Mouse (Mus musculus) kidney, embryonic 14.5 days (tissue): ENCODE measurements around the gene Brat1. TPM values are rescaled to one million over a fixed set of nuclear protein-coding genes. Genes with fewer than 3 reads are reported as not detected.
A peak's percentile ranks its signal among the peaks of the same experiment; 100 is the strongest.
"Not testable (repeated sequence)": the region's sequence is repeated elsewhere in the genome, so short reads cannot be mapped to it uniquely, and the experiment has no call there.

Experiments
- ATAC-seq: fragments of 200-750 bp; cut with Nextera tagmentation; 2 replicates; pipeline ENCODE4 v1.8.0; 2017; ENCODE audit warnings: moderate number of reproducible peaks, mild to moderate bottlenecking, moderate TSS enrichment, moderate library complexity; ENCODE audit not compliant: low FRiP score, low TSS enrichment
- H3K27ac ChIP-seq: fragments of 300-500 bp; sonication (generic); 2 replicates; pipeline ENCODE4 v1.5.1; 2014; ENCODE audit warnings: low read depth, mild to moderate bottlenecking, low read length, moderate library complexity, mixed read lengths
- H3K27me3 ChIP-seq: fragments of 300-500 bp; sonication (generic); 2 replicates; pipeline ENCODE4 v1.6.1; 2014; ENCODE audit warnings: mild to moderate bottlenecking, low read length; ENCODE audit not compliant: control insufficient read depth, insufficient read depth
- H3K36me3 ChIP-seq: fragments of 300-500 bp; sonication (generic); 2 replicates; pipeline ENCODE4 v1.6.1; 2014; ENCODE audit warnings: low read length, mixed read lengths; ENCODE audit not compliant: control insufficient read depth, insufficient read depth
- H3K4me1 ChIP-seq: fragments of 300-500 bp; sonication (generic); 2 replicates; pipeline ENCODE4 v1.6.1; 2014; ENCODE audit warnings: low read length, mixed read lengths; ENCODE audit not compliant: control insufficient read depth, insufficient read depth
- H3K4me2 ChIP-seq: fragments of 300-500 bp; sonication (generic); replicated peaks from 2 replicates; pipeline ENCODE4 v1.6.1; 2014; ENCODE audit warnings: low read depth, mild to moderate bottlenecking, low read length
- H3K4me3 ChIP-seq: fragments of 300-500 bp; sonication (generic); 2 replicates; pipeline ENCODE4 v1.5.1; 2014; ENCODE audit warnings: mild to moderate bottlenecking, low read length
- H3K9ac ChIP-seq: fragments of 300-500 bp; sonication (generic); 2 replicates; pipeline ENCODE4 v1.6.1; 2014; ENCODE audit warnings: low read depth, mild to moderate bottlenecking, low read length, moderate library complexity
- H3K9me3 ChIP-seq: fragments of 300-500 bp; sonication (generic); 2 replicates; pipeline ENCODE4 v1.6.1; 2016; ENCODE audit warnings: low read length; ENCODE audit not compliant: control insufficient read depth
- WGBS: fragments of 180-500 bp; shearing (Covaris S2); extraction: QIAGEN DNeasy Blood & Tissue Kit; methylation state at CpG from one replicate; pipeline ENCODE4 v1.1.7; 2014; 5-methylcytosine and 5-hydroxymethylcytosine counted together
- polyA plus RNA-seq: library from polyadenylated mRNA; unstranded; fragments of >200 nt; fragmentation: Nextera tagmentation; extraction: Ambion mirVana; gene quantifications from 2 replicates; pipeline ENCODE4 v1.2.1, GENCODE M21; 2014

Brat1 gene
- polyA plus RNA-seq, 1 experiment from 2014 or later = 14.6 TPM

DNA sequence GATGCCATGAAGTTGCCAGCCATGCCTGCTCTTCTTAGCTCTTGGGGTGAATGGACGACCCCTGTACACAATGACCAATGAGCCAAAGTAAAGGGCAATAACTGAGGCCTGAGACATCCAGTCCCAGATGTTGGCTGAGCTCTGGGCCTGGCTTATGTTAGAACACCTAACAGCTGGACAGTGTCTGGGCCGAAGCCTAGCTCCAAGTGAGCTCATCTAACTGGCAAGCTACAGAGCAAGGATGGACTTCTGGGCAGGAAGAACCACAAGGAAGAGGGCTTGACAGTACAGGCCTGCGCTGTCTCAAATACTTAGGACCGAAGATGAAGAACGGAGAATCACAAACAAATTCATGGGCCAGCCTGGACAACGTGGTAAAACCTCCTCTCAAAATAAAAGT lies 32.2 kb upstream of the Brat1 start:
- not testable (repeated sequence) for ATAC-seq, H3K27ac ChIP-seq, H3K4me2 ChIP-seq

DNA sequence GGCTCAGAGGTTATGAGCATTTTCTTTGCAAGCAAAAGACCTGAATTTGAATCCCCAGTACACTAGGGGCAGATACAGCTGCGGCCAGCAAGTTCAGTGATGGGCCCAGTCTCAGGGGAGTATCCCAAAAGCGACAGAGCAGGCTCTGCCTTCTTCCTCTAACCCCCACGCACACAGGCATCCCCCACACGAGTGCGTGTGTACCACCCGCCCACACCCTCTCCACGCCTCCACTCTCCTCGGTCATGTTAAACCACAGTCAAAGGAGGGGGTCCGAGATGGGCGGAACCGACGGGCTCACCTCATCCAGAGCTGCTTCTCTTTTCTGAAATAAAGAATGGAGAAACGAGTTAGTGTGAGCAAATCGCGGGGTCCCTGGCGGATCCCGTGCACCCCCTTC lies 30.8 kb upstream of the Brat1 start:
- peaks cover 3% of the 10 kb centered on the region; the same call in 1 of the 2 replicates for H3K9me3 ChIP-seq
- H3K36me3 ChIP-seq = peaks cover 41% of the 10 kb centered on the region
- no peak overlapping the region for H3K27ac ChIP-seq
- H3K27me3 ChIP-seq = no peaks in the 10 kb centered on the region
- ATAC-seq = no peak
- WGBS = 79% methylated on average over 17 of the region's 17 CpGs
- H3K4me2 ChIP-seq = no peak overlapping the region
- H3K9ac ChIP-seq = no peak overlapping the region
- H3K4me1 ChIP-seq = no peaks in the 10 kb centered on the region
- no peak overlapping the region for H3K4me3 ChIP-seq

More for the DNA sequence above, 32.2 kb upstream of the Brat1 start:
- H3K36me3 ChIP-seq = peaks cover 37% of the 10 kb centered on the region
- not testable (repeated sequence) for H3K4me3 ChIP-seq, H3K9ac ChIP-seq, H3K9me3 ChIP-seq, H3K27me3 ChIP-seq, H3K4me1 ChIP-seq
- 87% methylated on average over 6 of the region's 6 CpGs for WGBS

DNA sequence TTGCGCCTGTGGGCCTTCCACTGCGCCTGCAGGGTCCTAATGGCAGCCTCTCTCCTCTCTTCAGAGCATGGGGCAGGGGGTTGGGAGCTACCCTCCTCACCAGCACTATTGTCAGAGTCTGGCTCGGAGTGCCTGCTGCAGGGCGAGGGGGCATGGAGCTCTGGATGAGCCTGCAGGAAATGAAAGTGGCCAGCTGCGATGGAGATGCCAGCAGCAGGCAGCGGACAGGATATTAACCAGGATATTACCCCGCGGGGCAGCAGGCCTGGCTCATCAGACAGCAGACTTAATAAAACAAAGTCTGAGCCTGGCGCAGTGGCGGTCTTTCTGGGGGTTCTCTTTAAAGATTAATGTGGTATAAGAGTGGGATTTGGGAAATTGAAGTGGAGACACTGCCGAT lies 29.7 kb upstream of the Brat1 start:
- ATAC-seq = no peak
- Histone ChIP-seq H3K9me3 (no peaks in the 10 kb centered on the region), H3K36me3 (peaks cover 37% of the 10 kb centered on the region), H3K4me1 (no peaks in the 10 kb centered on the region), H3K4me2 (no peak overlapping the region), H3K4me3 (no peak overlapping the region), H3K27ac (no peak overlapping the region), H3K27me3 (no peaks in the 10 kb centered on the region), H3K9ac (no peak overlapping the region)
- WGBS = 83% methylated on average over 11 of the region's 11 CpGs

DNA sequence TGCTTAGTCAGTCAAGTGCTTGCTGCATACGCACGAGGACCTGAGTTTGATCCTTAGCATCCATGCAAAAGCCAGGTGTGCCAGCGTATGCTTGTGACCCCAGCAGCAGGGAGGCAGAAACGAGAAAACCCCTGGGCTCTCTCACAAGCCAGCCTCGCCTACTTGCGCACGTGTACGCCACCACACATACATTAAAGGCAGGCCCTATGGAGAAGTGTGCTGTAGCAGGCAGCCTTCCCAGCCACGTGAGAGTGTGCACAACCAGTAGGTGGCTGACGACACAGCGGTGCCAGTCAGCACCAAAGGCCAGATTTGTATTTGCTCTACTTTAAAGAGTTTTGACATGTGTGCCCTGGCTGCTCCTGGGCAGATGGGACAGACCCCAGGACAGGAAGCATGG lies 29.2 kb upstream of the Brat1 start:
- Histone ChIP-seq H3K36me3 (peaks cover 38% of the 10 kb centered on the region), H3K4me2 (no peak overlapping the region), H3K27me3 (no peaks in the 10 kb centered on the region), H3K4me1 (no peaks in the 10 kb centered on the region), H3K9me3 (no peaks in the 10 kb centered on the region), H3K9ac (no peak overlapping the region), H3K27ac (no peak overlapping the region), H3K4me3 (no peak overlapping the region)
- WGBS = 90% methylated on average over 11 of the region's 11 CpGs
- ATAC-seq = no peak

DNA sequence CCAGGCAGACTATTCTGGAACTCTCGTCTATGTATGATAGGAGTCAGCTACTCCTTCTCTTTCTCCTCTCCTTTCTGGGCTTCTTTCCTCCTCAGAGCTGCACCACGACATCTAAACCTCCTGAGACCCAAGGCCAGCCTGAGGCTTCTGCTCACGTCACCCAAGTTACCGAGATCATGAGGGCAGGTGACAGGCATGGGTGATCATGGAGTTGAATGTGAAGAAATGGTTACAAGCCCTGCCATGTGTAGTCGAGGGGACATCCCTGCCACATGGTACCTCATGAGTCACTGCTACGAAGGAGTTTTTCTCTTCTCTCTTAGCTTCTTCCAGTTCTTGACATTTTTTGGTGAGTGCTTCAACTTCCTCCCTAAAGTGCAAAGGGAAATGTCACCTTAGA lies 27.7 kb upstream of the Brat1 start:
- Histone ChIP-seq H3K36me3 (peaks cover 36% of the 10 kb centered on the region), H3K27me3 (no peaks in the 10 kb centered on the region), H3K9me3 (no peaks in the 10 kb centered on the region), H3K9ac (no peak overlapping the region), H3K27ac (no peak overlapping the region), H3K4me1 (no peaks in the 10 kb centered on the region), H3K4me3 (no peak overlapping the region), H3K4me2 (no peak overlapping the region)
- no peak for ATAC-seq
- WGBS = 84% methylated on average over 6 of the region's 6 CpGs

DNA sequence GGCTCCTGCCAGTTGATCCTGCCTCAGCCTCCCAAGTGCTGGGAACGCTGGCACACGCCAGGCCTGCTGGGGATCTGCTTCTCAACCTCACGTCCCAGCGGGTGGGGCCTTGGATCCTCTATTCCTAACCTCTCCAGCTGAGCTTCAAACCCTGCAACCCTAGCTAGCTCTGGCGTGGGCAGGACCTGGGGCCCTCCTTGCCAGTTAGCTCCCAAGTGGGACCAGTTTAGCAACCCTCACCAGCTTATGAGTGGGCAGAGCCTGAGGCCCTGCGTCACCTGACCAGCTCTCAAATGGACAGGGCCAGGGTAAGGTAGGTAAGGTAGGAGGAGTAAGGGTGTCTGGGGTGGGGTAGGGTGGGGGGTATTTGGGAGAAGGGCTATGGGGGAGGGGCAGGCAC lies 24.8 kb upstream of the Brat1 start:
- no peak overlapping the region for H3K9ac ChIP-seq
- no peaks in the 10 kb centered on the region for H3K9me3 ChIP-seq
- H3K27ac ChIP-seq = no peak overlapping the region
- 96% methylated on average over 6 of the region's 6 CpGs for WGBS
- ATAC-seq = no peak
- H3K4me3 ChIP-seq = no peak overlapping the region
- H3K4me2 ChIP-seq = no peak overlapping the region
- H3K36me3 ChIP-seq = peaks cover 33% of the 10 kb centered on the region
- no peaks in the 10 kb centered on the region for H3K4me1 ChIP-seq
- H3K27me3 ChIP-seq = no peaks in the 10 kb centered on the region

DNA sequence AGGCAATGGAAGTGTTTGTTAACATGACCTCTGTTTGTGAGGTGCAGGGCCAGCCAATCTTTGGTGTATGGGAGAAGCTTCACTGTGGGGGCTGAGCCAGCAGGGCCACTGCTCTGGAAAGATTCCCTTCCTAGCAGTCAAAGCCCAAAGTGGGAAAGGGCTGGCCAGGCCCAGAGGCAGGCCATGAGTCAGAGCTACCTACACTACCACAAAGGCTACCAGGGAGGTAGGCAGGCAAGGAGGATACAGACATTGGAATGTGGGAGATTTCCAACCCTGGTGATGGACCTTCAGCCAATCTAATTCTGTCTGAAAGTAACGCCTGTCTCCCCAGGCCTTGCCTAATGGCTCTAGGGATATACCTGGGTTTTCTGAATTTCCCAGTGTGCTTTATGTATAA lies 23.9 kb upstream of the Brat1 start:
- Histone ChIP-seq H3K9ac (no peak overlapping the region), H3K4me3 (no peak overlapping the region), H3K4me2 (no peak overlapping the region), H3K4me1 (no peaks in the 10 kb centered on the region), H3K9me3 (no peaks in the 10 kb centered on the region), H3K27me3 (no peaks in the 10 kb centered on the region), H3K36me3 (peaks cover 34% of the 10 kb centered on the region), H3K27ac (no peak overlapping the region)
- WGBS = 86% methylated on average over 1 of the region's 1 CpGs
- ATAC-seq = no peak

DNA sequence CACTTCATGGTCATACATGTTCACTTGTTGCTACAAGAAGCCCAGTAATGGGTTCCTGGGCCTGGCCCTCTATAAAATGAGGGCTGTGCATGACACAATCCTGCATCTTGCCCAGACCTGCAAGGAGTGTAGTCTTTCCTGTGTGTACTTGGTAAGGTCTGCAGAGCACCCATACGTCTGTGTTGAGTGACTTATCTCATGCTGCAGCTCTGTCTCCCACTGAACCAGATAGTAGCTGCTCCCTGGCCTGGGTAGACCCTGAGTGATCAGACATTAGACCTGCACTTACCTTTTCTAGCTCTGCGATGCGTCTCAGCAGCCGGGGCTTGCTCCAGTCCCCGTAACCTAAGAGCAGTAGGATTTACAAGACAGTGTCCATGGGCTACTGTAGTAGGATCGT lies 22.7 kb upstream of the Brat1 start:
- 96% methylated on average over 6 of the region's 6 CpGs for WGBS
- no peaks in the 10 kb centered on the region for H3K27me3 ChIP-seq
- no peak overlapping the region for H3K4me2 ChIP-seq
- H3K9me3 ChIP-seq = no peaks in the 10 kb centered on the region
- ATAC-seq = no peak
- H3K4me3 ChIP-seq = no peak overlapping the region
- peaks cover 32% of the 10 kb centered on the region for H3K36me3 ChIP-seq
- no peak overlapping the region for H3K9ac ChIP-seq
- no peaks in the 10 kb centered on the region for H3K4me1 ChIP-seq
- H3K27ac ChIP-seq = no peak overlapping the region

DNA sequence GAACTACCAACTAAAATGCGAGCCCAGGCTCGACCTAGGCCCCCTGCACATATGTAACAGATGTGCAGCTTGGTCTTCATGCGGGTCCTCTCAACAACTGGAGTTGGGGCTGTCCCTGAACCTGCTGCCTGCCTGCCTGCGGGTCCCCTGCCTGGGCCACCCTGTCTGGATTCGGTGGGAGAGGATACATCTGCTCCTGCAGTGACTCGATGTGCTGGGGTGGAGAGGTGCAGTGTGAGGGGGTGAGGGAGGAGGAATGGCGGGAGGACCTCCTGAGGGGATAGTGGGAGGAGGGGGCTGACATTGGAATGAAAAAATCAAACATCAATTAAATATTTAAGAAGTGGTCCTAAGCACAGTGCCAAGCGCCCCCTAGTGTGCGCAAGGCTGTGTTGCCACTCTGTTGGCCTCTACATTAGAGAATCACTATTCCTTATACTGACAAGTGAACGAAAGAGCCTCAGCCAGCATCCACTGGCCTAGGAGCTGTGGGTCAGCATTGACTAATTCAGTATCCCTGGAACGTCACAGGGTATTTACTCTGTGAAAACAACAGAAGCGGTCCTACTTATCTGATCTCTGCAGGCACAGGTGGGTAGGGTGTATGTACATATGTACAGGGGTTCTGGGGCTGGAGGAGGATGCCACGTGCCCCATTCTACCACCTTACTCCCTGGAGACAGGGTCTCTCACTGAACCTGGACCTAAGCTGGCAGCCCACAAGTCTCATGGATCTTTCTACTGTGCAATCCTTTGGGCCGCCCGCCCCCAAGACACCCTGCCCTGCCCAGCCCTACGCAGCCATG lies 20.3 kb upstream of the Brat1 start:
- H3K4me3 ChIP-seq = no peak overlapping the region
- no peaks in the 10 kb centered on the region for H3K9me3 ChIP-seq
- no peak overlapping the region for H3K27ac ChIP-seq
- peaks cover 36% of the 10 kb centered on the region for H3K36me3 ChIP-seq
- ATAC-seq = peak; percentile 45; the same call in 1 of the 2 replicates
- no peak overlapping the region for H3K9ac ChIP-seq
- H3K4me1 ChIP-seq = no peaks in the 10 kb centered on the region
- H3K4me2 ChIP-seq = no peak overlapping the region
- H3K27me3 ChIP-seq = no peaks in the 10 kb centered on the region
- 63% methylated on average over 16 of the region's 16 CpGs for WGBS
